Mouse (Mus musculus) intestine, embryonic 14.5 days (tissue): Measurements from ENCODE around the gene Prdm16. TPM values are rescaled to one million over a fixed set of nuclear protein-coding genes. Genes with fewer than 3 reads are reported as not detected.

Source experiments
- ATAC-seq: fragments of 200-750 bp; cut with Nextera tagmentation; replicated peaks from 2 replicates; pipeline ENCODE4 v1.8.0; 2017; ENCODE audit warnings: low read depth, moderate number of reproducible peaks, moderate TSS enrichment, moderate library complexity; ENCODE audit not compliant: low FRiP score, low TSS enrichment
- DNase-seq: peaks from one replicate; pipeline ENCODE4 v3.0.0-alpha.2; 2018; ENCODE audit warnings: low spot score
- H3K27ac ChIP-seq: fragments of 300-500 bp; sonication (generic); 2 replicates; pipeline ENCODE4 v1.5.1; 2014; ENCODE audit warnings: low read depth, mild to moderate bottlenecking, control low read depth
- H3K27me3 ChIP-seq: fragments of 300-500 bp; sonication (generic); replicated peaks from 2 replicates; pipeline ENCODE4 v1.6.1; 2014; ENCODE audit warnings: low read length, control low read depth; ENCODE audit not compliant: control insufficient read depth, insufficient read depth
- H3K36me3 ChIP-seq: fragments of 300-500 bp; sonication (generic); 2 replicates; pipeline ENCODE4 v1.6.1; 2014; ENCODE audit warnings: low read length, control low read depth; ENCODE audit not compliant: control insufficient read depth, insufficient read depth
- H3K4me1 ChIP-seq: fragments of 300-500 bp; sonication (generic); replicated peaks from 2 replicates; pipeline ENCODE4 v1.6.1; 2014; ENCODE audit warnings: low read length, control low read depth, mixed read lengths; ENCODE audit not compliant: control insufficient read depth, insufficient read depth
- H3K4me2 ChIP-seq: fragments of 300-500 bp; sonication (generic); 2 replicates; pipeline ENCODE4 v1.6.1; 2014; ENCODE audit warnings: low read length
- H3K4me3 ChIP-seq: fragments of 300-500 bp; sonication (generic); 2 replicates; pipeline ENCODE4 v1.5.1; 2014; ENCODE audit warnings: low read depth, low read length, control low read depth, mixed read lengths
- H3K9ac ChIP-seq: fragments of 300-500 bp; sonication (generic); 2 replicates; pipeline ENCODE4 v1.6.1; 2014; ENCODE audit warnings: mild to moderate bottlenecking, low read length
- H3K9me3 ChIP-seq: fragments of 300-500 bp; sonication (generic); 2 replicates; pipeline ENCODE4 v1.6.1; 2016; ENCODE audit warnings: low read length, control low read depth; ENCODE audit not compliant: control insufficient read depth
- WGBS: fragments of 180-500 bp; shearing (Covaris S2); extraction: QIAGEN DNeasy Blood & Tissue Kit; methylation state at CpG from one replicate; pipeline ENCODE4 v1.1.7; 2014; 5-methylcytosine and 5-hydroxymethylcytosine counted together
- polyA plus RNA-seq: library from polyadenylated mRNA; unstranded; fragments of >200 nt; fragmentation: Nextera tagmentation; extraction: Ambion mirVana; gene quantifications from 2 replicates; pipeline ENCODE4 v1.2.1, GENCODE M21; 2014

Prdm16 gene
- polyA plus RNA-seq, 1 experiment from 2014 or later = 19.7 TPM

DNA sequence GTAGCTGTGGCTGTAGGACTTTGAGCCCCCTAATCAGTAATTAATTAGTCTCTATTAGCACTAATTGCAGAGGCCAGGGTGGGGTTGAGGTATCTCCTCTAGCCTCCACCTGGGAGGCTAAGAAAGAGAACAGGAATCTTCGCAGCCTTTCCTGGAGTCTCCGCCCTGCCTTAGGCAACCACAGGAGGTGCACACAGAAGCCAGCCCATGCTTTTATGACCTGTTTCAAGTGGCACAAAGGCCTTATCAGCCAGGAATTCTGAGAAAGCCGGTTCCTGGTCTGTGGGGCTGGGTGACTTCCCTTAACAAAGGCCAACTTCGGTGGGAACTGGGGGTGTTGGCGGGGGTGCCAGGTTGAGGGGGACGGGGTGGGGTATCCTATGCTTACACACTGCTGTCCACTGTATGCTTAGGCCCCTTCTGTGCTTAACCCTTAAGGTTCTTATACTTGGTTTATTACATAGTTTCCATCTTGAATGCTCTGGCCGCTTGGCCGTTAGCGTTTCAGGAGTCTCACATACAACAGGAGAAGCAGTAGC is 276.8 kb downstream of the Prdm16 start:
- ATAC-seq (peak; percentile 68), DNase-seq (no peak)
- Histone ChIP-seq H3K36me3 (no peaks in the 10 kb centered on the region), H3K27ac (peak overlapping the region; percentile 67), H3K4me3 (no peak overlapping the region), H3K4me2 (no peak overlapping the region), H3K9ac (no peak overlapping the region), H3K27me3 (no peaks in the 10 kb centered on the region), H3K4me1 (no peaks in the 10 kb centered on the region; the same call in 1 of the 2 replicates), H3K9me3 (no peaks in the 10 kb centered on the region)
- 67% methylated on average over 9 of the region's 9 CpGs for WGBS

DNA sequence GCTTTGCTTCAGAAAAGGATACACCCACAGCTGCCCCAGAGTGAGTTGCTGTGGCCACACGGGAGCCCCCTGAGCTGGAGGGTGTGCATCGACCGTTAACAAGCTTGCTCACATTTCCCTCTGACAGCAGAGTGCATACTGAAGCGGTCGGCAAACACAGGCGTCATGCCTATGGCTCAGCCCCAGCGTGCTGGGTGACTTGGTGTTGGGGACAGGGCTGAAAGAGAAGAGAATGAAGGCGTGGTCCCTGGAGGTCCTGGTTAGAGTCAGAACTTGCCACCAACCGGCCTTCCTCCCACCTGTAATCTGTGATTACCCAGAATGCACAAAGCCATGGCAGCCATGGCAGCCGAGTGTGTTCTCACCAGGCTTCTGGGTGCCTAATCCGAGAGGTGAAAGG is 277.9 kb downstream of the Prdm16 start:
- no peak overlapping the region for H3K4me3 ChIP-seq
- DNase-seq = no peak
- no peaks in the 10 kb centered on the region for H3K9me3 ChIP-seq
- H3K27me3 ChIP-seq = no peaks in the 10 kb centered on the region
- no peak overlapping the region for H3K9ac ChIP-seq
- peak overlapping the region; percentile 58; the same call in 1 of the 2 replicates for H3K27ac ChIP-seq
- no peaks in the 10 kb centered on the region for H3K36me3 ChIP-seq
- H3K4me2 ChIP-seq = no peak overlapping the region
- 0 out of 2 replicates have a peak, but pooled peaks have one; percentile 13 for ATAC-seq
- 46% methylated on average over 11 of the region's 11 CpGs for WGBS
- H3K4me1 ChIP-seq = no peaks in the 10 kb centered on the region; the same call in 1 of the 2 replicates

DNA sequence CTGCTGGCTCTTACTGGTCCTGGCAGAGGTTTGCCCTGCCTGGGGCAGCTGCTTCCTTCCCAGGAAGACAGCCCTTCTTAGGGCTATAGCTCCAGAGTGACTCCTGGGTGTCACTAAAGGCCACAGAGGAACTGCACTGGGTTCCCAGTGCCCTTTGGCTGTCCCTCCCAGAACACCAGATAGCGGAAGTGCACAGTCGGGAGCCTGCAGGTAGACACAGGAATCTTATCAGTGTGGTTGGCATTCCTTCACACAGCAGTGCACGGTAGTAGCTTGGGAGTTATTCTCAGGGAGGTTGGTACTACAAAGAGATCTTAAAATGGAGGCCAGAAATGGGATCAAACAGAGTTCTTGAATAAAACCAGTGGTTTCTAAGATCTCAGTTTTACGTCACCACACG is 278.3 kb downstream of the Prdm16 start:
- 60% methylated on average over 5 of the region's 5 CpGs for WGBS
- no peaks in the 10 kb centered on the region for H3K27me3 ChIP-seq
- no peaks in the 10 kb centered on the region for H3K9me3 ChIP-seq
- DNase-seq (no peak), ATAC-seq (0 out of 2 replicates have a peak, but pooled peaks have one; percentile 25)
- no peaks in the 10 kb centered on the region; the same call in 1 of the 2 replicates for H3K4me1 ChIP-seq
- H3K36me3 ChIP-seq = no peaks in the 10 kb centered on the region
- H3K4me3 ChIP-seq = no peak overlapping the region
- H3K4me2 ChIP-seq = no peak overlapping the region
- H3K9ac ChIP-seq = no peak overlapping the region
- H3K27ac ChIP-seq = 0 out of 2 replicates have a peak overlapping the region, but pooled peaks have one; percentile 58

DNA sequence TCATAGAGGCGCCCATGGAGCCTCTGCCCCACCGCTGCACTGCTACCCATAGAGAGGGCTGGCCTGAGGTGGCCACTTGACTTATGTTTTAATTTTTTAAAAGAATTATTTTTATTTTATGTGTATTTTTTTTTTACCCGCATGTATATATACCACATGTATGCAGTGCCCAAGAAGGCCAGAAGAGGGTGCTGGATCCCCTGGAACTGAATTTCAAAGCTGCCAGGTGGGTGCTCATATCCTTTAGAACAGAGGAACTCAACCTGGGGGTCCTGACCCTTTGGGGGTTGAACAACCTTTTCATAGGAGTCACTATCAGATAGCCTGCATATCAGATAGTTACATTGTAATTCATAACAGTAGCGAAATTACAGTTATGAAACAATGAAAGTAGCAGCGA is 281.3 kb downstream of the Prdm16 start:
- Histone ChIP-seq H3K9me3 (no peaks in the 10 kb centered on the region), H3K27ac (no peak overlapping the region), H3K9ac (no peak overlapping the region), H3K36me3 (no peaks in the 10 kb centered on the region), H3K4me1 (no peaks in the 10 kb centered on the region; the same call in 1 of the 2 replicates), H3K27me3 (0 out of 2 replicates have a peak, but pooled peaks cover 11% of the 10 kb centered on the region), H3K4me2 (no peak overlapping the region), H3K4me3 (no peak overlapping the region)
- WGBS = 96% methylated on average over 5 of the region's 5 CpGs
- DNase-seq (no peak), ATAC-seq (no peak)

DNA sequence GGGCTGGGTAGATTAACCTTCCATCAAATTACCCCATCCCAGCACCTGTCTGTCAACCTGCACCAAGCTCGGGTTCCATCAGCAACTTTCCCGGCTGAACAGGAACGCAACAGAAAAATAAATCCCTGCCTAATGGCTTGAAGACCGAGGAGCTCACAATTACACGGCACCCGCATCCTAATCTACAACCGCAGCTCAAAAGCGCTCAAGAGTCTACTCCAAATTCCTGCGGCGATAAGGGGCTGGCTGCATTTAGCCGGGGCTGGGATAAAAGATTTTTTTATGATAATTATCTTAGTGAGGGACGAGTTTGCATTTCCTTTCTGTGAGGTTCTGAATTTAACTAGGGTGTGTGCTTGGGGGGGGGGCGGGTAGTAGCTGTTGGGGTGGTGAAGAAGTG is 284.4 kb downstream of the Prdm16 start:
- Histone ChIP-seq H3K4me2 (no peak overlapping the region), H3K9me3 (no peaks in the 10 kb centered on the region), H3K4me1 (peaks cover 10% of the 10 kb centered on the region), H3K36me3 (no peaks in the 10 kb centered on the region), H3K27ac (no peak overlapping the region), H3K9ac (no peak overlapping the region), H3K27me3 (peaks cover 16% of the 10 kb centered on the region; the same call in 1 of the 2 replicates), H3K4me3 (no peak overlapping the region)
- ATAC-seq (no peak), DNase-seq (no peak)
- WGBS = 64% methylated on average over 13 of the region's 13 CpGs

DNA sequence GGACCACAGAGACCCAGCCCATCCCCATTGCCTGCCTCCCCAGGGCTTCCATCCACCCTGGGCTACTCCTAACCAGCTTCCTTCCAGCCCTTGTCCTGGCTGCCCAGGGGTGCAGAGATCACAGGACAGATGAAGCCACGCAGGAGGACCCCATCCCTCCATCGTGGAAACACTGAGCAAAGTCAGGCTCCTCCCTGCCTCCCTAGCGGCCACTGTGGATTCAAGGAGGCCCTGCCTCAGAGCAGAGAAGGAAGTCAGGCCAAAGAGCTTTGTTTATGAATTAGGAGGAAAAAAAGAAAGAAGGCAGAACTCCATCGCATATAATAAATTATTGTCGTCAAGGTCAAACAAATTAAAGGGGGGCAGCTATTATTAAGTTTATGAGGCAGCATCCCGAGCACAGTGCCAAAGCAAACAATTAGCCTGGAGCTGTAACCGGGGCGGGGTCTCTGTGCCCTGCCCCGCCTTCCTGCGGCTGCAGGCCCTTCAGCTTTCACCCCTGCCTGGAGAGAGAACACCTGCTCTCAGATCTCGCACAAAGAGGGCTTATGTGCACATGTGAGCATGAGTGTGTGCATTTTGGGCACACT is 288.4 kb downstream of the Prdm16 start:
- Histone ChIP-seq H3K9me3 (no peaks in the 10 kb centered on the region), H3K36me3 (no peaks in the 10 kb centered on the region), H3K27me3 (peaks cover 21% of the 10 kb centered on the region; the same call in 1 of the 2 replicates), H3K27ac (peak overlapping the region; percentile 47; the same call in 1 of the 2 replicates), H3K4me2 (no peak overlapping the region), H3K4me1 (peaks cover 15% of the 10 kb centered on the region), H3K9ac (no peak overlapping the region), H3K4me3 (no peak overlapping the region)
- WGBS = 12% methylated on average over 11 of the region's 11 CpGs
- ATAC-seq (peak; percentile 67; the same call in 1 of the 2 replicates), DNase-seq (no peak)

DNA sequence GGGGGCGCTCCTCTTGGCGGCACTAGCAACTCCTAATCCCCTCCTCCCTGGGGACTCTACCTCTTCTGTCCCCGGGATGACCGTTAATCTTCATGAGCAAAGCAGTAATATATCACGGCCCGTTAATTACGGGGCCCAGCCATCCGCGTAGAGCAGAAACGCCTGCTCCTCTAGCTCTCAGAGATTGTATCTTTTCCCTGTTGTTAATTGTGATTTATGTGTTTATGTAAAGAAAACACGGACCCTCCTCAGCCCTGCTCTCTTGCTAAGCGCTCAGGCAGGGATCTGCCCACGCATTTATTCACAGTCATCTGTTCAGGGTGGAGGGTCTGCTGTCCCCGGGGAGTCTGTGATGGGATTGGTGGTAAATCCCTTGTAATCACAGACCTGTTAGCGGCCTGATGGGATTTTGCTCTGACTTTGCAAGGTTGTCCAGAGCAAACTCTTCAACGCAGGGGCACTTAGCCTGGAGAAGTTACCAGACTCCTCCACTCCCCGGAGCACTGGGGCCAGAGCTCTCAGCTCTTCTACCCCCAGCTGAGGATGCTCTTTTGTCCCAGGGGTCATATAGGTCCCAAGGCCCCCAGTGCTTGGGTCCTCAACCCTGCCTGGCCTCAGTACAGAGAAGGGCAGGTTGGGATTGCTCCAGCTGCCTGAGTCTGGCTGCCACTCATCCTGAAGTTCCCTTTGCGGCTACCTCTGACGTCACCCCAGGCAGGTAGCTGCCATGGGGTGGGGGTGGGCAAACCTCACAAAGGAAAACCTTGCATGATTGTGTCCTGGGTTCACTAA is 289.7 kb downstream of the Prdm16 start:
- Histone ChIP-seq H3K4me2 (no peak overlapping the region), H3K9me3 (no peaks in the 10 kb centered on the region), H3K27ac (no peak overlapping the region), H3K4me1 (peaks cover 15% of the 10 kb centered on the region), H3K27me3 (peaks cover 21% of the 10 kb centered on the region; the same call in 1 of the 2 replicates), H3K4me3 (no peak overlapping the region), H3K9ac (no peak overlapping the region), H3K36me3 (no peaks in the 10 kb centered on the region)
- ATAC-seq = no peak
- no peak for DNase-seq
- 22% methylated on average over 19 of the region's 19 CpGs for WGBS

DNA sequence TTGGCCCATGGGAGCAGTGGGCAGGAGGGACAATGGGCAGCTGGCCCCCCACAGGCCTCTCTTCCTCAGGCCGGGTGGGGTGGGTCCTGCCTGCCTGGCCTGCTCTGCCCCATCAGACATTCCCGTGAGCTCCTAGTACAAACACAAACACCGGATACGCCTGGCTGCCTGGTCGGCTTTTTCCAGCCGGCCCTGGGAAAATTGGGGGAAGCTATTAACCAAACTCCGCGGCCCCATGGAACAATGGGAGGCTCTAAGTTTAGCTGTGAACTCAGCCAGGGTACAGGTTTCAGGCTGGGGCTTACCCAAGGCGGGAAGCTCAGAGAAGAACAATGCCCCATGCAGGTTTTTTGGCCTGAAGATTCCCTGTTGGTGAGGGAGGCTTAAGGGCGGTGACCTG is 300.0 kb downstream of the Prdm16 start:
- H3K9ac ChIP-seq = no peak overlapping the region
- 22% methylated on average over 10 of the region's 10 CpGs for WGBS
- H3K27ac ChIP-seq = 0 out of 2 replicates have a peak overlapping the region, but pooled peaks have one; percentile 22
- peaks cover 3% of the 10 kb centered on the region; the same call in 1 of the 2 replicates for H3K4me1 ChIP-seq
- 0 out of 2 replicates have a peak, but pooled peaks cover 4% of the 10 kb centered on the region for H3K27me3 ChIP-seq
- no peak overlapping the region for H3K4me3 ChIP-seq
- no peaks in the 10 kb centered on the region for H3K9me3 ChIP-seq
- no peak overlapping the region for H3K4me2 ChIP-seq
- ATAC-seq (no peak), DNase-seq (peak; percentile 58)
- H3K36me3 ChIP-seq = no peaks in the 10 kb centered on the region
